Mouse (Mus musculus): ENCODE results near the gene Klk1b27.

DNA sequence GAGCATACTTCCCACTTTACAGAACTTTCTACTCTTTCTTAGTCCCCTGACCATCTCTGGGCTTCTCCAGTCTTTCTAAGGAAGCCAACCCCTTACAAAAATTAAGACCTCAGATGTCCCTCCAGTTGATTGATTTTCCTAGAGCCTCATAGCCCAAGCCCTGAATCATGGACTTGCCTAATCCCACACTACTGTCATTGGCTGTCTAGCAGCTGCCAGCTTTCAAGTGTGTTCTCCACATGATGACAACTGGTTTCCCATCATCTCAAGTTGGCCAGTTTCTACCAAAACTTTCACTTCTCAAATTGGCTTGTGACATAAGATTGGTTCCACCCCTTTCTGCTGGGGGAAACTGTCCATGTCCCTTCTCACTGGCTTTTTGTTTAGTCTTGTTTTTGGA is 47.2 kb upstream of the Klk1b27 start:
- TF ChIP-seq POLR2A (IDR thresholded peaks at IDR 0.05; ENCODE audit: low read depth, low read length): no peak
- TF ChIP-seq CTCF (IDR thresholded peaks at IDR 0.05; ENCODE audit: extremely low read depth, insufficient read depth, insufficient read length, insufficient replicate concordance): no peak
